Mouse (Mus musculus) right cerebral cortex, adult 18-20 months (tissue): Measurements from ENCODE around the gene Adcy10.
A peak's percentile ranks its signal among the peaks of the same experiment; 100 is the strongest.

Experiments
- DNase-seq: peaks from one replicate; pipeline ENCODE4 v3.0.0; 2022; ENCODE audit warnings: mixed read lengths

Gene Adcy10

GRCm38 (mm10) chr1:165484688-165485233, at the start of gene Adcy10:
Gene Adcy10, plus strand, starts transcription at chr1:165485183.
- DNase-seq = no peak

- DNase-seq = no peak
These were observed 46.5 kb upstream of the Adcy10 start for GRCm38 (mm10) chr1:165438289-165439021.

- no peak for DNase-seq
These were observed 44.2 kb upstream of the Adcy10 start for GRCm38 (mm10) chr1:165440788-165441187.

- DNase-seq = no peak
These were observed 43.8 kb upstream of the Adcy10 start for GRCm38 (mm10) chr1:165441201-165441600.

GRCm38 (mm10) chr1:165441719-165442118, 43.3 kb upstream of the Adcy10 start:
- DNase-seq = no peak

GRCm38 (mm10) chr1:165459041-165459502, 25.9 kb upstream of the Adcy10 start:
- DNase-seq = no peak

- DNase-seq = peak; percentile 55
These were observed 25.3 kb upstream of the Adcy10 start for GRCm38 (mm10) chr1:165459503-165460181.

- peak; percentile 99 for DNase-seq
These were observed 24.6 kb upstream of the Adcy10 start, which contains the start of the genes Dcaf6 and Mpc2 for GRCm38 (mm10) chr1:165460360-165460800. Gene Dcaf6, minus strand, starts transcription at chr1:165460475. Gene Mpc2, plus strand, starts transcription at chr1:165460637.

GRCm38 (mm10) chr1:165460801-165461377, 24.1 kb upstream of the Adcy10 start:
- peak; percentile 100 for DNase-seq

GRCm38 (mm10) chr1:165461681-165462080, 23.3 kb upstream of the Adcy10 start:
- DNase-seq = no peak

GRCm38 (mm10) chr1:165462861-165463260, 22.1 kb upstream of the Adcy10 start:
- no peak for DNase-seq

- no peak for DNase-seq
These were observed 20.4 kb upstream of the Adcy10 start for GRCm38 (mm10) chr1:165464574-165464973.

- DNase-seq = no peak
These were observed 16.0 kb upstream of the Adcy10 start for GRCm38 (mm10) chr1:165468971-165469370.

- no peak for DNase-seq
These were observed 15.3 kb upstream of the Adcy10 start for GRCm38 (mm10) chr1:165469717-165470116.

GRCm38 (mm10) chr1:165471490-165471889, 13.5 kb upstream of the Adcy10 start:
- DNase-seq = no peak

GRCm38 (mm10) chr1:165486108-165486507, 1.1 kb downstream of the Adcy10 start:
- DNase-seq = no peak

GRCm38 (mm10) chr1:165489197-165489596, 4.2 kb downstream of the Adcy10 start:
- DNase-seq = no peak

- no peak for DNase-seq
These were observed 13.9 kb downstream of the Adcy10 start for GRCm38 (mm10) chr1:165498856-165499255.

GRCm38 (mm10) chr1:165503307-165504024, 18.5 kb downstream of the Adcy10 start:
- DNase-seq = no peak

GRCm38 (mm10) chr1:165506303-165506702, 21.3 kb downstream of the Adcy10 start:
- DNase-seq = no peak

GRCm38 (mm10) chr1:165510161-165510560, 25.2 kb downstream of the Adcy10 start:
- no peak for DNase-seq

- no peak for DNase-seq
These were observed 35.7 kb downstream of the Adcy10 start for GRCm38 (mm10) chr1:165520716-165521115.
